Mouse (Mus musculus) heart, adult 2 months (tissue): ENCODE data around the gene Mrpl48. TPM values are rescaled to one million over a fixed set of nuclear protein-coding genes. Genes with fewer than 3 reads are reported as not detected.

ENCODE experiments used
- DNase-seq, 2 experiments: peaks; one replicate each; pipeline ENCODE4 v3.0.0; 2021
- H3K27ac ChIP-seq: fragments of 200-600 bp; 2 replicates; pipeline ENCODE4 v1.8.1; 2022
- H3K27me3 ChIP-seq: fragments of 200-500 bp; 2 replicates; pipeline ENCODE4 v1.6.1; 2012; ENCODE audit warnings: mild to moderate bottlenecking, low read length, inconsistent platforms, mixed read lengths; ENCODE audit not compliant: control insufficient read depth, insufficient read depth
- H3K36me3 ChIP-seq: fragments of 200-500 bp; 2 replicates; pipeline ENCODE4 v1.6.1; 2012; ENCODE audit warnings: low read length, inconsistent platforms; ENCODE audit not compliant: control insufficient read depth, insufficient read depth
- H3K4me1 ChIP-seq: fragments of 200-500 bp; 2 replicates; pipeline ENCODE4 v1.6.1; 2011; ENCODE audit warnings: low read length; ENCODE audit not compliant: control insufficient read depth, insufficient read depth
- H3K4me3 ChIP-seq: fragments of 200-600 bp; 2 replicates; pipeline ENCODE4 v1.8.1; 2022
- H3K79me2 ChIP-seq: fragments of 200-500 bp; replicated peaks from 2 replicates; pipeline ENCODE4 v1.6.1; 2012; ENCODE audit warnings: mild to moderate bottlenecking, inconsistent platforms, low read length, moderate library complexity, mixed read lengths; ENCODE audit not compliant: control insufficient read depth, insufficient read depth
- H3K9ac ChIP-seq: fragments of 200-500 bp; 2 replicates; pipeline ENCODE4 v1.6.1; 2012; ENCODE audit warnings: low read depth, mild to moderate bottlenecking, control low read depth, inconsistent platforms, low read length, mixed read lengths
- CTCF ChIP-seq: fragments of 200-600 bp; IDR thresholded peaks from 2 replicates; pipeline ENCODE4 v1.8.1; 2022; ENCODE audit warnings: antibody characterized with exemption, mild to moderate bottlenecking, moderate library complexity
- EP300 ChIP-seq: fragments of 200-500 bp; IDR thresholded peaks from 2 replicates; pipeline ENCODE4 v1.6.1; 2011; ENCODE audit warnings: low read depth, low read length, control low read depth; ENCODE audit not compliant: insufficient read depth
- POLR2A ChIP-seq: fragments of 200-500 bp; IDR thresholded peaks from 2 replicates; pipeline ENCODE4 v1.6.1; 2011; ENCODE audit warnings: mild to moderate bottlenecking, low read depth, low read length, control low read depth; ENCODE audit not compliant: insufficient read depth
- WGBS: fragments of 180-500 bp; shearing (Covaris S2); methylation state at CpG from one replicate; pipeline ENCODE4 v1.1.7; 2018; 5-methylcytosine and 5-hydroxymethylcytosine counted together
- intact Hi-C: fragments of 180-260 bp; cut with DNase I; formaldehyde crosslinking; loops from one replicate; pipeline ENCODE4 v1.15.1; 2025
- polyA plus RNA-seq: library from polyadenylated mRNA; depleted of rRNA; stranded (reverse); fragments of >200 nt; gene quantifications from 2 replicates; pipeline ENCODE4 v1.2.3, GENCODE M21; 2012
- total RNA-seq, 2 experiments: library from RNA; stranded (reverse); gene quantifications; 2 replicates each; pipeline ENCODE4 v1.2.3; 2021

Gene Mrpl48
- total and polyA plus RNA-seq, 3 experiments: 24.1 to 69.9 (median 65.7) TPM

GRCm38 (mm10) chr7:100501027-100501843 lies 106.9 kb downstream of the Mrpl48 start:
- peaks cover 2% of the 10 kb centered on the region; the same call in 1 of the 2 replicates for H3K4me1 ChIP-seq
- H3K27ac ChIP-seq: no peak overlapping the region
- no peak overlapping the region for H3K4me3 ChIP-seq
- DNase-seq: no peak
- H3K36me3 ChIP-seq: no peaks in the 10 kb centered on the region
- TF ChIP-seq CTCF (no peak), POLR2A (peak; percentile 23; the same call in 1 of the 2 replicates), EP300 (0 out of 2 replicates have a peak, but pooled peaks have one; percentile 15)
- intact Hi-C loops: loop anchor here (2.0 kb wide), 1 partner anchor 72 kb away; no protein-coding TSS in a partner anchor
- no peak overlapping the region for H3K9ac ChIP-seq
- 65% methylated on average over 6 of the region's 6 CpGs for WGBS
- H3K79me2 ChIP-seq: no peaks in the 10 kb centered on the region
- H3K27me3 ChIP-seq: no peaks in the 10 kb centered on the region

- TF ChIP-seq EP300 (no peak), POLR2A (peak; percentile 10; the same call in 1 of the 2 replicates)
- Histone ChIP-seq H3K9ac (no peak overlapping the region), H3K36me3 (0 out of 2 replicates have a peak, but pooled peaks cover 2% of the 10 kb centered on the region), H3K79me2 (no peaks in the 10 kb centered on the region), H3K4me3 (no peak overlapping the region), H3K27me3 (no peaks in the 10 kb centered on the region), H3K27ac (no peak overlapping the region), H3K4me1 (peaks cover 6% of the 10 kb centered on the region)
- intact Hi-C loops: loop anchor here (2.0 kb wide), 1 partner anchor 72 kb away; no protein-coding TSS in a partner anchor
- 53% methylated on average over 16 of the region's 16 CpGs for whole genome bisulfite sequencing
- peak in 1 of 2 experiments; percentile 44 for DNase-seq
These were observed 107.7 kb downstream of the Mrpl48 start for GRCm38 (mm10) chr7:100500276-100500977.

- H3K79me2 ChIP-seq: no peaks in the 10 kb centered on the region
- TF ChIP-seq POLR2A (no peak), EP300 (no peak), CTCF (no peak)
- no peak overlapping the region for H3K4me3 ChIP-seq
- H3K36me3 ChIP-seq: 0 out of 2 replicates have a peak, but pooled peaks cover 2% of the 10 kb centered on the region
- no peak overlapping the region for H3K27ac ChIP-seq
- H3K4me1 ChIP-seq: peaks cover 14% of the 10 kb centered on the region
- no peak for DNase-seq
- H3K27me3 ChIP-seq: no peaks in the 10 kb centered on the region
- intact Hi-C loops: no loop called here
- H3K9ac ChIP-seq: no peak overlapping the region
These were observed 108.6 kb downstream of the Mrpl48 start for GRCm38 (mm10) chr7:100499465-100499864.

GRCm38 (mm10) chr7:100497982-100498381 lies 110.1 kb downstream of the Mrpl48 start:
- WGBS: 93% methylated on average over 13 of the region's 13 CpGs
- Histone ChIP-seq H3K4me3 (no peak overlapping the region), H3K4me1 (peaks cover 14% of the 10 kb centered on the region), H3K79me2 (no peaks in the 10 kb centered on the region), H3K27me3 (no peaks in the 10 kb centered on the region), H3K27ac (no peak overlapping the region), H3K9ac (no peak overlapping the region), H3K36me3 (0 out of 2 replicates have a peak, but pooled peaks cover 2% of the 10 kb centered on the region)
- DNase-seq: no peak
- intact Hi-C loops: no loop called here
- TF ChIP-seq CTCF (no peak), POLR2A (no peak), EP300 (no peak)

- Histone ChIP-seq H3K36me3 (0 out of 2 replicates have a peak, but pooled peaks cover 2% of the 10 kb centered on the region), H3K27me3 (no peaks in the 10 kb centered on the region), H3K4me3 (no peak overlapping the region), H3K27ac (no peak overlapping the region), H3K9ac (no peak overlapping the region), H3K4me1 (peaks cover 12% of the 10 kb centered on the region), H3K79me2 (no peaks in the 10 kb centered on the region)
- 77% methylated on average over 4 of the region's 4 CpGs for WGBS
- TF ChIP-seq EP300 (no peak), CTCF (no peak), POLR2A (no peak)
- intact Hi-C loops: no loop called here
- DNase-seq: no peak
These were observed 110.7 kb downstream of the Mrpl48 start for GRCm38 (mm10) chr7:100497402-100497801.
